Mouse (Mus musculus) small intestine, adult 10 weeks (tissue): ENCODE measurements around the gene Polr2a. TPM values are rescaled to one million over a fixed set of nuclear protein-coding genes. Genes with fewer than 3 reads are reported as not detected.

ENCODE experiments used
- polyA plus RNA-seq: library from polyadenylated mRNA; stranded (reverse); fragments of 350-450 nt; fragmentation: Illumina TruSeq; extraction: RNeasy Lipid Tissue Mini Kit (QIAGEN cat#74804); gene quantifications from one replicate; pipeline ENCODE4 v1.2.3, GENCODE M21; 2014; ENCODE audit warnings: low replicate concordance

The Polr2a gene
- polyA plus RNA-seq, result 15.6 TPM

DNA sequence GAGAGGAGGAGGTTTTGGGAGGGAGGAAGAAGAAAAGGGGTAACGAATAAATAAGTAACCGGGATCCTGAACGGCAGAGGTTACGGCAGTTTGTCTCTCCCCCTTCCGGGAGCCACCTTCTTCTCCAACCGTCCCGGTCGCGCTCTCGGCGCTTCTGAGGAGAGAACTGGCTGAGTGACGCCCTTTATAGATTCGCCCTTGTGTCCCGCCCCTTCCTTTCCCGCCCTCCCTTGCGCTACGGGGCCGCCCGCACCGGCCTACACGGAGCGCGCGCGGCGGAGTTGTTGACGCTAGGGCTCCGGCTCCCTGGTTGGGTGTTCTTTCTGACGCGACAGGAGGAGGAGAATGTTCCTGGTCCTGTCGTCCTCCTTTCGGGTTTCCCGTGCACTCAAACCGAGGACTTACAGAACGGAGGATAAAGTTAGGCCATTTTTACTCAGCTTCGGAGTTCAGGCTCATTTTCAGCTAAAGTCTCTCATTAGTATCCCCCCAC is at the start of gene Polr2a:
TSS of gene Polr2a (minus strand) at position 160 of the 493 bp plus-strand sequence.

GRCm38 (mm10) chr11:69804972-69805909 is 46.8 kb upstream of the Polr2a start, which contains the start of gene Tmem102:
TSS of gene Tmem102 (minus strand) at chr11:69805624.

DNA sequence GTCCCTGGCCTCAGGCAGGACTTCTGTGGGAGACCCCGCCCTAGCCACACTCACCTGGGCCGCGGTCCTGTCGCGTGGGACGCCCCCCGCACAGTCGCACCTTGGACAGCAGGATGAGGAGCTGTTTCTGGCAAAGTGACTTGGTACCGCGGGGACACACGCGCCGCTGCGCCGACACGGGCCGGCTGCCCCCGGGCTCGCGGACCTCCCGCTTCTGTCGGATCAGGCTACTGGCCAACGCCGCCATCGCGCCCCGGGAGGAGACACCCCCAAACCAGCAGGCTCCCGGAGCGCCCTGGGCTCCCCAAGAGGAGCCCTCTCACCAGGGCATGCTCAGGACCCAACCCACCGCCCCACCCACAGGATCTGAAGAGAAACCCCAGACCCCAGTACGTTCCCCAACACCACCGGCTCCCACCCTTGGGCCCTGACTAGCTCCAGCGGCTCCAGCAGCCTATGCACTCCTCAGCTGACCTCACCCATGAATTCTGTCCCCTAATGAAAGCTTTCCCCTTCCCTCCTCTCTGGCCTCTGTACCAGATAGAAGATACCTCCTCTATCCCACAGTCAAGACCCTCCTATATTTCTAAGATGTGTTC is 43.0 kb upstream of the Polr2a start, which contains the start of gene Fgf11:
TSS of gene Fgf11 (minus strand) at position 479 of the 599 bp plus-strand sequence.

GRCm38 (mm10) chr11:69795168-69795982 is 36.9 kb upstream of the Polr2a start, which contains the start of gene Chrnb1:
TSS of gene Chrnb1 (minus strand) at chr11:69795943.

GRCm38 (mm10) chr11:69765221-69766125 is 7.0 kb upstream of the Polr2a start, which contains the start of gene Zbtb4:
TSS of gene Zbtb4 (plus strand) at chr11:69765912.

GRCm38 (mm10) chr11:69761868-69762267 is 3.4 kb upstream of the Polr2a start, which contains the start of gene Slc35g3:
TSS of gene Slc35g3 (minus strand) at chr11:69761968.

GRCm38 (mm10) chr11:69695361-69696181 is 62.9 kb downstream of the Polr2a start, which contains the start of the genes Tnfsf12 and Tnfsfm13:
TSS of gene Tnfsf12 (minus strand) at chr11:69695849.
TSS of gene Tnfsfm13 (minus strand) at chr11:69696098.

GRCm38 (mm10) chr11:69685526-69686148 is 72.8 kb downstream of the Polr2a start, which contains the start of gene Tnfsf13:
TSS of gene Tnfsf13 (minus strand) at chr11:69685784.

Other genes starting within 250 kb of the Polr2a start
- gene Dnah2, start 209.5 kb downstream of the Polr2a start, polyA plus RNA-seq, result 0.37 TPM
- gene Efnb3, start 198.4 kb downstream of the Polr2a start, polyA plus RNA-seq, result not detected
- gene Wrap53, start 178.4 kb downstream of the Polr2a start, polyA plus RNA-seq, result 0.59 TPM
- gene Trp53, start 178.3 kb downstream of the Polr2a start, polyA plus RNA-seq, result 2.7 TPM
- 2.6 TPM for gene Atp1b2, start 152.7 kb downstream of the Polr2a start, polyA plus RNA-seq
- not detected for gene Shbg, start 140.7 kb downstream of the Polr2a start, polyA plus RNA-seq
- gene Sat2, start 136.6 kb downstream of the Polr2a start, polyA plus RNA-seq, result 0.97 TPM
- gene Fxr2, start 125.6 kb downstream of the Polr2a start, polyA plus RNA-seq, result 7.3 TPM
- not detected for gene Sox15, start 103.3 kb downstream of the Polr2a start, polyA plus RNA-seq
- gene Mpdu1, start 96.0 kb downstream of the Polr2a start, polyA plus RNA-seq, result 15.1 TPM
- 1.7 TPM for gene Cd68, start 92.5 kb downstream of the Polr2a start, polyA plus RNA-seq
- gene Eif4a1, start 86.2 kb downstream of the Polr2a start, polyA plus RNA-seq, result 261 TPM
- 73.2 TPM for gene Senp3, start 76.6 kb downstream of the Polr2a start, polyA plus RNA-seq
- 26.8 TPM for gene Tnfsf13, start 72.9 kb downstream of the Polr2a start, polyA plus RNA-seq
- 0.41 TPM for gene Tnfsf12, start 62.8 kb downstream of the Polr2a start, polyA plus RNA-seq
- 3.9 TPM for gene Tnfsfm13, start 62.5 kb downstream of the Polr2a start, polyA plus RNA-seq
- not detected for gene Slc35g3, start 3.3 kb upstream of the Polr2a start, polyA plus RNA-seq
- gene Zbtb4, start 7.3 kb upstream of the Polr2a start, polyA plus RNA-seq, result 8.3 TPM
- gene Chrnb1, start 37.3 kb upstream of the Polr2a start, polyA plus RNA-seq, result 4.4 TPM
- gene Fgf11, start 43.2 kb upstream of the Polr2a start, polyA plus RNA-seq, result 4.6 TPM
- gene Tmem102, start 47.0 kb upstream of the Polr2a start, polyA plus RNA-seq, result 10.2 TPM
- not detected for gene Gm39566, start 56.7 kb upstream of the Polr2a start, polyA plus RNA-seq
- gene Spem2, start 59.8 kb upstream of the Polr2a start, polyA plus RNA-seq, result not detected
- gene Spem1, start 63.5 kb upstream of the Polr2a start, polyA plus RNA-seq, result not detected
- gene Nlgn2, start 79.1 kb upstream of the Polr2a start, polyA plus RNA-seq, result 0.15 TPM
- gene Tmem256, start 79.9 kb upstream of the Polr2a start, polyA plus RNA-seq, result 4.2 TPM
- gene Plscr3, start 87.7 kb upstream of the Polr2a start, polyA plus RNA-seq, result 0.33 TPM
- 5.0 TPM for gene Tnk1, start 100.1 kb upstream of the Polr2a start, polyA plus RNA-seq
- gene Tmem95, start 119.4 kb upstream of the Polr2a start, polyA plus RNA-seq, result not detected
- 1.4 TPM for gene Kctd11, start 122.8 kb upstream of the Polr2a start, polyA plus RNA-seq
- gene Acap1, start 136.9 kb upstream of the Polr2a start, polyA plus RNA-seq, result 0.67 TPM
- gene 2810408A11Rik, start 142.3 kb upstream of the Polr2a start, polyA plus RNA-seq, result 7.0 TPM
- gene Neurl4, start 142.4 kb upstream of the Polr2a start, polyA plus RNA-seq, result 1.6 TPM
- 10.7 TPM for gene Gps2, start 155.3 kb upstream of the Polr2a start, polyA plus RNA-seq
- 136 TPM for gene Eif5a, start 163.3 kb upstream of the Polr2a start, polyA plus RNA-seq
- 2.3 TPM for gene Ybx2, start 177.2 kb upstream of the Polr2a start, polyA plus RNA-seq
- 0.33 TPM for gene Slc2a4, start 189.6 kb upstream of the Polr2a start, polyA plus RNA-seq
- gene Cldn7, start 206.1 kb upstream of the Polr2a start, polyA plus RNA-seq, result 140 TPM
- gene Ctdnep1, start 222.5 kb upstream of the Polr2a start, polyA plus RNA-seq, result 41.0 TPM
- gene Elp5, start 223.9 kb upstream of the Polr2a start, polyA plus RNA-seq, result 3.9 TPM
- 558 TPM for gene Gabarap, start 232.5 kb upstream of the Polr2a start, polyA plus RNA-seq
- gene Phf23, start 237.1 kb upstream of the Polr2a start, polyA plus RNA-seq, result 14.8 TPM
- gene Dvl2, start 242.0 kb upstream of the Polr2a start, polyA plus RNA-seq, result not detected